Mouse (Mus musculus): Measurements from ENCODE around the gene Mns1. TPM values are rescaled to one million over a fixed set of nuclear protein-coding genes. Genes with fewer than 3 reads are reported as not detected.

The Mns1 gene
- polyA plus RNA-seq, 1 experiment from 2014 or later = 36.8 TPM

DNA sequence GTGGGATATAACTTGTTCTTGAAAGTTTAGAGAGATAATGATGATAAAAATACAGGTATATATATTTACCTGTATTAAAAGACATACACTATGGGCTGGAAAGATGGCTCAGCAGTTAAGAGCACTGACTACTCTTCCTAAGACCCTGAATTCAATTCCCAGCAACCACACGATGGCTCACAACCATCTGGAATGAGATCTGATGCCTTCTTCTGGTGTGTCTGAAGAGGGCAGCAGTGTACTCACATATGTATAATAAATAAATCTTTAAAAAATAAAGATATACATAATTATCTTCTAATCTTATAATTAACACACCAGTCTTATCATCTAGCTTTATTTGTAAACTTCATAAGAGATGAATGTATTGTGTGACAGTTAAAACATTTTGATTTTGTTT lies 18.6 kb downstream of the Mns1 start:
- 34% methylated on average over 1 of the region's 1 CpGs for WGBS
- no peak for TF ChIP-seq CTCF (IDR thresholded peaks at IDR 0.05; ENCODE audit: low read depth)
- Histone ChIP-seq H3K4me2 (no peak overlapping the region), H3K9me3 (ENCODE audit: low read depth, low read length) (no peaks in the 10 kb centered on the region), H3K4me3 (ENCODE audit: low read depth, low read length) (no peak overlapping the region), H3K9ac (no peak overlapping the region), H3K27me3 (ENCODE audit: insufficient read depth, low read length) (no peaks in the 10 kb centered on the region), H3K4me1 (ENCODE audit: insufficient read depth) (no peaks in the 10 kb centered on the region), H3K27ac (ENCODE audit: low read depth) (no peak overlapping the region), H3K36me3 (ENCODE audit: insufficient read depth) (peaks cover 71% of the 10 kb centered on the region)
- DNase-seq (no peak), ATAC-seq (ENCODE audit: insufficient read depth) (no peak)

- WGBS = 16% methylated on average over 5 of the region's 5 CpGs
- H3K4me2 ChIP-seq = no peak overlapping the region
- no peak overlapping the region for H3K27ac ChIP-seq (ENCODE audit: low read depth)
- H3K27me3 ChIP-seq (ENCODE audit: insufficient read depth, low read length) = no peaks in the 10 kb centered on the region
- peak; percentile 74 for TF ChIP-seq CTCF (IDR thresholded peaks at IDR 0.05; ENCODE audit: low read depth)
- no peaks in the 10 kb centered on the region for H3K4me1 ChIP-seq (ENCODE audit: insufficient read depth)
- peak; percentile 87 for DNase-seq
- ATAC-seq (ENCODE audit: insufficient read depth) = peak; percentile 69; the same call in 1 of the 2 replicates
- H3K4me3 ChIP-seq (ENCODE audit: low read depth, low read length) = no peak overlapping the region
- H3K9ac ChIP-seq = no peak overlapping the region
- H3K36me3 ChIP-seq (ENCODE audit: insufficient read depth) = peaks cover 67% of the 10 kb centered on the region
- no peaks in the 10 kb centered on the region for H3K9me3 ChIP-seq (ENCODE audit: low read depth, low read length)
These were observed 20.4 kb downstream of the Mns1 start for GRCm38 (mm10) chr9:72458233-72458632.

DNA sequence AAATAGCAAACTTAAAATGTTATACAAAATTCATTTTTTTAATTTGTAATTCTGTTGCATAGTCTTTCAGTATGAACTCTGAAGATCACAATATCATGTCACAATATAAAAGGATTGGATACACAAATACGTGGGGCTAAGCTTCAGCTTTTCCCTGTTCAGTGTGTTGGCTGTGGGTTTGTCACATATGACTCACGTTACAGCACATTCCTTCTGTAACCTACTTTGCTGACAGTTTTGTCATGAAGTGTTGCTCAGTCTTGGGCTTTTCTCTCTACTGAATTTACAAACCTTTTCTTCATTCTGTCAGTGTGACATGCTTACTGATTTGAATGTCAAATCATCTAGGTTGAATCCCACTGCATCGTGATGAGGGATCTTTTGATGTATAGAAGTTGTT lies 21.9 kb downstream of the Mns1 start:
- H3K27ac ChIP-seq (ENCODE audit: low read depth) = no peak overlapping the region
- no peak for TF ChIP-seq CTCF (IDR thresholded peaks at IDR 0.05; ENCODE audit: low read depth)
- no peak overlapping the region for H3K4me2 ChIP-seq
- DNase-seq (no peak), ATAC-seq (ENCODE audit: insufficient read depth) (no peak)
- H3K4me1 ChIP-seq (ENCODE audit: insufficient read depth) = no peaks in the 10 kb centered on the region
- H3K4me3 ChIP-seq (ENCODE audit: low read depth, low read length) = no peak overlapping the region
- H3K36me3 ChIP-seq (ENCODE audit: insufficient read depth) = peaks cover 56% of the 10 kb centered on the region
- no peaks in the 10 kb centered on the region for H3K9me3 ChIP-seq (ENCODE audit: low read depth, low read length)
- H3K27me3 ChIP-seq (ENCODE audit: insufficient read depth, low read length) = no peaks in the 10 kb centered on the region
- WGBS = 79% methylated on average over 3 of the region's 3 CpGs
- H3K9ac ChIP-seq = no peak overlapping the region

GRCm38 (mm10) chr9:72460767-72461166 lies 23.0 kb downstream of the Mns1 start:
- no peaks in the 10 kb centered on the region for H3K27me3 ChIP-seq (ENCODE audit: insufficient read depth, low read length)
- WGBS = 69% methylated on average over 3 of the region's 3 CpGs
- H3K4me3 ChIP-seq (ENCODE audit: low read depth, low read length) = no peak overlapping the region
- no peak overlapping the region for H3K27ac ChIP-seq (ENCODE audit: low read depth)
- no peak overlapping the region for H3K4me2 ChIP-seq
- no peaks in the 10 kb centered on the region for H3K9me3 ChIP-seq (ENCODE audit: low read depth, low read length)
- H3K9ac ChIP-seq = no peak overlapping the region
- H3K4me1 ChIP-seq (ENCODE audit: insufficient read depth) = no peaks in the 10 kb centered on the region
- no peak for TF ChIP-seq CTCF (IDR thresholded peaks at IDR 0.05; ENCODE audit: low read depth)
- no peak for DNase-seq
- no peak for ATAC-seq (ENCODE audit: insufficient read depth)
- H3K36me3 ChIP-seq (ENCODE audit: insufficient read depth) = peaks cover 51% of the 10 kb centered on the region

- DNase-seq = no peak
- H3K4me2 ChIP-seq = no peak overlapping the region
- no peak overlapping the region for H3K4me3 ChIP-seq (ENCODE audit: low read depth, low read length)
- H3K9ac ChIP-seq = no peak overlapping the region
- H3K9me3 ChIP-seq (ENCODE audit: low read depth, low read length) = no peaks in the 10 kb centered on the region
- 92% methylated on average over 2 of the region's 2 CpGs for WGBS
- peaks cover 41% of the 10 kb centered on the region for H3K36me3 ChIP-seq (ENCODE audit: insufficient read depth)
- H3K4me1 ChIP-seq (ENCODE audit: insufficient read depth) = no peaks in the 10 kb centered on the region
- H3K27ac ChIP-seq (ENCODE audit: low read depth) = no peak overlapping the region
- no peak for ATAC-seq (ENCODE audit: insufficient read depth)
- TF ChIP-seq CTCF (IDR thresholded peaks at IDR 0.05; ENCODE audit: low read depth) = no peak
- H3K27me3 ChIP-seq (ENCODE audit: insufficient read depth, low read length) = no peaks in the 10 kb centered on the region
These were observed 24.6 kb downstream of the Mns1 start for GRCm38 (mm10) chr9:72462427-72462826.

GRCm38 (mm10) chr9:72464806-72465205 lies 27.0 kb downstream of the Mns1 start:
- Histone ChIP-seq H3K27me3 (ENCODE audit: insufficient read depth, low read length) (no peaks in the 10 kb centered on the region), H3K4me3 (ENCODE audit: low read depth, low read length) (no peak overlapping the region), H3K4me2 (no peak overlapping the region), H3K27ac (ENCODE audit: low read depth) (no peak overlapping the region), H3K4me1 (ENCODE audit: insufficient read depth) (no peaks in the 10 kb centered on the region), H3K9me3 (ENCODE audit: low read depth, low read length) (no peaks in the 10 kb centered on the region), H3K9ac (no peak overlapping the region), H3K36me3 (ENCODE audit: insufficient read depth) (peaks cover 25% of the 10 kb centered on the region)
- WGBS = 83% methylated on average over 1 of the region's 1 CpGs
- ATAC-seq (ENCODE audit: insufficient read depth) (no peak), DNase-seq (no peak)
- no peak for TF ChIP-seq CTCF (IDR thresholded peaks at IDR 0.05; ENCODE audit: low read depth)

- Histone ChIP-seq H3K4me1 (ENCODE audit: insufficient read depth) (no peaks in the 10 kb centered on the region), H3K27ac (ENCODE audit: low read depth) (no peak overlapping the region), H3K27me3 (ENCODE audit: insufficient read depth, low read length) (no peaks in the 10 kb centered on the region), H3K9me3 (ENCODE audit: low read depth, low read length) (no peaks in the 10 kb centered on the region), H3K4me3 (ENCODE audit: low read depth, low read length) (no peak overlapping the region), H3K4me2 (no peak overlapping the region), H3K36me3 (ENCODE audit: insufficient read depth) (peaks cover 18% of the 10 kb centered on the region; the same call in 1 of the 2 replicates), H3K9ac (no peak overlapping the region)
- peak; percentile 2 for DNase-seq
- WGBS = 80% methylated on average over 4 of the region's 4 CpGs
- TF ChIP-seq CTCF (IDR thresholded peaks at IDR 0.05; ENCODE audit: low read depth) = no peak
- no peak for ATAC-seq (ENCODE audit: insufficient read depth)
These were observed 28.0 kb downstream of the Mns1 start for GRCm38 (mm10) chr9:72465754-72466181.
